ENCODE assay signal across 8 mouse cellular contexts in the genomic region with DNA sequence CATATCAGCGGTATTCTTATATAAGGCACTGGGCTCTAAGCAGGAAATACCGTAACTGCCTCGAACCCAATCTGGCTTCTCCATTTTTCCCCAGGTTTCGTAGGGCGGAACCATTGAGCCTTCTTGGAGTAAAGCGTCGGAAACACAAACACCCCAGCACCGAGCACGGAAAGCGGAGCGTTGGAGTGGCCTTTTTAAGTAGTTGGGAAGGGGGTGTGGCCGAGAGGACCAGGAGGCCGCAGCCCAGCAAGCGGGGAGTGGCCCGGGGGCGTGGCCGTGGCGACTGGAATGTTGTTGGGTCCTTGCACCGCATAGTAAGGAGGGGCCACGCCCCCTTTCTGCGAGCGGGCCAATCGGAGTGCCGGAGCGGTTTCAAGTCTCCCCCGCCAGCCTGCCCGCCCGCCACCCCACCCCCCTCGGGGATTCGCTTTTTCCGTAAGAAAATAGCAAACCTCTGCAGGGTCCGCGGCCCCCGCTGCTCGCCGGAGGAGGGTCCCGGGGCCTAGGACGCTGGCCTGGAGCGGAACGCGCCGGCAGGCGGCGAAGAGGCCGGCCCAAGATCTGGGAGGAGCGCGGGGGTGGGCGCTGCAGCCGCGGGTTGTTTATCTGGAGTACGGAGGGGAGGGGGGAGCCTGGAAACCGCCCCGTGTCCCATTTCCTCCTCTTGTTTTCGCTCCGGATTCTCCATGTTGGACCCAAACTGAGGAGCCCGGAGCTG. TPM values are rescaled to one million over a fixed set of nuclear protein-coding genes. Genes with fewer than 3 reads are reported as not detected.
A peak's percentile ranks its signal among the peaks of the same experiment; 100 is the strongest.
DNase-seq lines count a peak whose midpoint lies in the region; ATAC-seq and TF ChIP-seq lines count a peak whose summit lies in the region.

Gene Ctdsp2 (plus strand): TSS at position 441 of the 718 bp plus-strand sequence.

- ATAC-seq in embryonic facial prominence, embryonic 15.5 days (ENCODE audit: insufficient number of reproducible peaks, low FRiP score, low TSS enrichment, low read depth), result peak; percentile 93
- peak; percentile 94 for ATAC-seq in limb, embryonic 14.5 days (ENCODE audit: low FRiP score, low read depth)
- peak; percentile 92 for ATAC-seq in midbrain, postnatal 0 days (ENCODE audit: low FRiP score)

- peak; percentile 99 for DNase-seq in 416B (ENCODE audit: low read depth)
- peak; percentile 99 for DNase-seq in heart, adult 8-10 months (ENCODE audit: low spot score)
- DNase-seq in kidney, adult 9 months, result peak; percentile 100
- DNase-seq in limb, embryonic 14.5 days (ENCODE audit: low spot score), result peak; percentile 100
- DNase-seq in midbrain, postnatal 0 days (ENCODE audit: low spot score), result peak; percentile 99
- DNase-seq in spleen, postnatal 14 days (ENCODE audit: low spot score in 2 of 2), result peak; percentile 94 to 96

- H3K9me3 ChIP-seq in embryonic facial prominence, embryonic 15.5 days (replicated peaks), result no peaks in the 10 kb centered on the region
- H3K9me3 ChIP-seq in limb, embryonic 14.5 days (ENCODE audit: control insufficient read depth, low read length), result no peaks in the 10 kb centered on the region
- H3K9me3 ChIP-seq in midbrain, postnatal 0 days (ENCODE audit: low read length), result no peaks in the 10 kb centered on the region

- no peak for TF ChIP-seq POLR2A in bone marrow, adult 2 months (IDR thresholded peaks at IDR 0.05; ENCODE audit: borderline replicate concordance, control insufficient read depth, low read depth, low read length)
- peak; percentile 68; the same call in 1 of the 2 replicates for TF ChIP-seq POLR2A in limb, embryonic 14.5 days (IDR thresholded peaks at IDR 0.05; ENCODE audit: borderline replicate concordance, extremely low read depth, insufficient read depth, insufficient read length)

- peak within 1 kb of the TSS; percentile 75 for H3K4me3 ChIP-seq in bone marrow, adult 2 months (replicated peaks; ENCODE audit: control insufficient read depth, low read depth, low read length)
- peak within 1 kb of the TSS; percentile 87 for H3K4me3 ChIP-seq in embryonic facial prominence, embryonic 15.5 days (replicated peaks)
- H3K4me3 ChIP-seq in limb, embryonic 14.5 days (replicated peaks; ENCODE audit: low read length), result peak within 1 kb of the TSS; percentile 97
- H3K4me3 ChIP-seq in midbrain, postnatal 0 days (ENCODE audit: low read depth, low read length), result peak within 1 kb of the TSS; percentile 96

- no peak for TF ChIP-seq CTCF in bone marrow, adult 2 months (IDR thresholded peaks at IDR 0.05; ENCODE audit: control insufficient read depth, insufficient read depth, low read length)
- TF ChIP-seq CTCF in midbrain, postnatal 0 days (IDR thresholded peaks at IDR 0.05), result peak; percentile 30

- H3K4me1 ChIP-seq in bone marrow, adult 2 months (ENCODE audit: control insufficient read depth, insufficient read depth, low read length), result peaks cover 3% of the 10 kb centered on the region
- H3K4me1 ChIP-seq in embryonic facial prominence, embryonic 15.5 days, result peaks cover 41% of the 10 kb centered on the region
- peaks cover 34% of the 10 kb centered on the region for H3K4me1 ChIP-seq in limb, embryonic 14.5 days (ENCODE audit: control insufficient read depth, insufficient read depth, low read length)
- peaks cover 12% of the 10 kb centered on the region; the same call in 1 of the 2 replicates for H3K4me1 ChIP-seq in midbrain, postnatal 0 days (ENCODE audit: insufficient read depth, low read length)

- no peaks in the 10 kb centered on the region for H3K27me3 ChIP-seq in embryonic facial prominence, embryonic 15.5 days
- H3K27me3 ChIP-seq in limb, embryonic 14.5 days (ENCODE audit: control insufficient read depth, insufficient read depth, low read length), result no peaks in the 10 kb centered on the region
- H3K27me3 ChIP-seq in midbrain, postnatal 0 days (ENCODE audit: insufficient read depth, low read length), result no peaks in the 10 kb centered on the region

- peak within 1 kb of the TSS; percentile 90 for H3K27ac ChIP-seq in bone marrow, adult 2 months (ENCODE audit: control insufficient read depth, insufficient read depth, low read depth, low read length, poor library complexity)
- peak within 1 kb of the TSS; percentile 100 for H3K27ac ChIP-seq in embryonic facial prominence, embryonic 15.5 days (replicated peaks)
- H3K27ac ChIP-seq in limb, embryonic 14.5 days (replicated peaks; ENCODE audit: low read depth, low read length), result peak within 1 kb of the TSS; percentile 99
- H3K27ac ChIP-seq in midbrain, postnatal 0 days (ENCODE audit: low read depth, low read length), result peak within 1 kb of the TSS; percentile 99

- H3K9ac ChIP-seq in embryonic facial prominence, embryonic 15.5 days, result peak within 1 kb of the TSS; percentile 99
- peak within 1 kb of the TSS; percentile 99 for H3K9ac ChIP-seq in limb, embryonic 14.5 days (ENCODE audit: low read depth, low read length, severe bottlenecking)
- H3K9ac ChIP-seq in midbrain, postnatal 0 days (replicated peaks; ENCODE audit: low read length, poor library complexity, severe bottlenecking), result peak within 1 kb of the TSS; percentile 87

- H3K4me2 ChIP-seq in embryonic facial prominence, embryonic 15.5 days (replicated peaks), result peak within 1 kb of the TSS; percentile 72
- H3K4me2 ChIP-seq in limb, embryonic 14.5 days (replicated peaks; ENCODE audit: low read depth, low read length, severe bottlenecking), result peak within 1 kb of the TSS; percentile 98
- H3K4me2 ChIP-seq in midbrain, postnatal 0 days (ENCODE audit: low read depth, low read length, poor library complexity, severe bottlenecking), result peak within 1 kb of the TSS; percentile 89

- under 1% methylated on average over 56 of the region's 56 CpGs for WGBS in bone marrow, adult 2 months
- under 1% methylated on average over 55 of the region's 56 CpGs for WGBS in embryonic facial prominence, embryonic 15.5 days
- WGBS in limb, embryonic 14.5 days, result under 1% methylated on average over 44 of the region's 56 CpGs
- WGBS in midbrain, postnatal 0 days, result under 1% methylated on average over 42 of the region's 56 CpGs

- H3K36me3 ChIP-seq in embryonic facial prominence, embryonic 15.5 days, result no peaks in the 10 kb centered on the region
- peaks cover 12% of the 10 kb centered on the region for H3K36me3 ChIP-seq in limb, embryonic 14.5 days (ENCODE audit: control insufficient read depth, insufficient read depth, low read length)
- H3K36me3 ChIP-seq in midbrain, postnatal 0 days (ENCODE audit: insufficient read depth, low read length), result no peaks in the 10 kb centered on the region

RNA-seq across cellular contexts. Expression of gene Ctdsp2, which starts in this region (rescaled TPM):
- 31.5 and 43.9 TPM in 2 replicates for polyA plus RNA-seq in bone marrow, adult 2 months (2011; ENCODE audit: insufficient read depth, insufficient read length, low replicate concordance, missing spikeins)
- 92.5 and 93.9 TPM in 2 replicates for polyA plus RNA-seq in embryonic facial prominence, embryonic 15.5 days (2015; fragmentation: Nextera tagmentation; extraction: Ambion mirVana)
- 100 to 1,000 TPM in 2 of 4 experiments, 10 to 100 TPM in 2; 84.6 to 110 (median 95.0) TPM for total RNA-seq in heart, adult 8-10 months (2022)
- polyA plus RNA-seq in limb, embryonic 14.5 days (2012; rRNA removed), result 230 and 284 TPM in 2 replicates
- 143 and 153 TPM in 2 replicates for polyA plus RNA-seq in limb, embryonic 14.5 days (2014; fragmentation: Nextera tagmentation; extraction: Ambion mirVana)
- 50.1 and 54.6 TPM in 2 replicates for total RNA-seq in midbrain, postnatal 0 days (2014; rRNA removed)
- 10.2 and 11.2 TPM in 2 replicates for polyA plus RNA-seq in midbrain, postnatal 0 days (2015; fragmentation: Nextera tagmentation; extraction: Ambion mirVana)

Comparison
In these comparisons a context has a peak if more than half of its experiments do, and no peak if none do; other contexts are left out.
1. Peak in every context shown above with its lines: DNase-seq, ATAC-seq, H3K4me3 ChIP-seq and H3K27ac ChIP-seq.